Mouse (Mus musculus) lung, postnatal 0 days (tissue): Measurements from ENCODE around the gene Tmem229b.

Source experiments
- CTCF ChIP-seq: IDR thresholded peaks from 2 replicates; pipeline ENCODE4 v1.5.1; 2016; ENCODE audit warnings: antibody characterized with exemption, mild to moderate bottlenecking
- EP300 ChIP-seq: IDR thresholded peaks from 2 replicates; pipeline ENCODE4 v1.6.1; 2016; ENCODE audit warnings: antibody characterized with exemption, mild to moderate bottlenecking, control low read depth

DNA sequence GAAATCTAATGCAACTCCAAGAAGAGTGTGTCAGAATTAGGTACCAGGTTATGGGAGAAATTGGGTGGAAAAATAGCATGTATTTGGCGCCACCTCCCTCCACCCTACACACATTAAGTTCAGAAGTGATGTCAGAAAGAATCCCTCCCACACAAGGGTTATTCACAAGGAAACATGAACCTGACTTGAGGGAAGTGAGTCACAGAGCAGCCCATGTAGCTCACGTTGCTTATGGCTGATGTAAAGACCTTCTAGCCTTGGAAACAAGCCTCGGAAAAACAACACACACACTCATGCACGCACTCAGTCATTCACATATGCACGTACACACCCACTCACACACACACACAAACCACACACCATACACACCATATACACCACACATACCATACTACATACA is 67.3 kb downstream of the Tmem229b start:
- no peak for TF ChIP-seq CTCF
- no peak for TF ChIP-seq EP300
